Comparison of ENCODE assay signal across 13 mouse cellular contexts in genomic region chr14:73732161-73732560, GRCm38 (mm10).
DNase-seq lines count a peak whose midpoint lies in the region; ATAC-seq and TF ChIP-seq lines count a peak whose summit lies in the region.
"Had no signal": no experiment of that assay in that cellular context is flagged by ENCODE, and none has a peak within 500 bp of the region (broad histone marks: within the 10 kb centered on the region; RNA-seq: fewer than 3 reads in every experiment).

No protein-coding gene starts in this region.

- no peak overlapping the region for H3K9ac ChIP-seq in midbrain, postnatal 0 days (replicated peaks; ENCODE audit: low read length, poor library complexity, severe bottlenecking)
- H3K9ac ChIP-seq in midbrain, embryonic 13.5 days (replicated peaks) = no peak overlapping the region
- H3K9ac ChIP-seq: heart, embryonic 12.5 days; lung, embryonic 15.5 days had no signal

- H3K36me3 ChIP-seq in midbrain, postnatal 0 days (ENCODE audit: insufficient read depth, low read length) = no peaks in the 10 kb centered on the region
- no peaks in the 10 kb centered on the region for H3K36me3 ChIP-seq in midbrain, embryonic 13.5 days
- H3K36me3 ChIP-seq: G1E; heart, embryonic 12.5 days; lung, embryonic 15.5 days had no signal

- 37% methylated on average over 3 of the region's 3 CpGs for whole genome bisulfite sequencing in midbrain, postnatal 0 days
- WGBS in midbrain, embryonic 13.5 days = 36% methylated on average over 3 of the region's 3 CpGs

- H3K4me3 ChIP-seq in midbrain, postnatal 0 days (ENCODE audit: low read depth, low read length) = no peak overlapping the region
- no peak overlapping the region for H3K4me3 ChIP-seq in midbrain, embryonic 13.5 days (replicated peaks)
- H3K4me3 ChIP-seq: erythroblast, embryonic 14.5 days; heart, embryonic 12.5 days; lung, embryonic 15.5 days had no signal

- peak; percentile 33 for DNase-seq in midbrain, postnatal 0 days (ENCODE audit: low spot score)
- peak; percentile 10 to 20 for DNase-seq in frontal cortex, postnatal 14 days (ENCODE audit: low spot score in 2 of 2)
- DNase-seq in left cerebral cortex, adult 8-10 months (ENCODE audit: low spot score in 2 of 2) = peak; percentile 3 to 74
- no peak for DNase-seq in yolk sac, embryonic 10.5 days (ENCODE audit: low spot score)
- no peak for DNase-seq in kidney, adult 18-20 months
- no peak for DNase-seq in lung, postnatal 25 days (ENCODE audit: low spot score)
- DNase-seq: adrenal gland, postnatal 10 days had no signal

- ATAC-seq in midbrain, postnatal 0 days (ENCODE audit: low FRiP score) = no peak
- no peak for ATAC-seq in midbrain, embryonic 13.5 days
- ATAC-seq: inflammation-experienced regulatory T-cells, adult 6 months had no signal

- no peaks in the 10 kb centered on the region for H3K27me3 ChIP-seq in midbrain, postnatal 0 days (ENCODE audit: insufficient read depth, low read length)
- H3K27me3 ChIP-seq in midbrain, embryonic 13.5 days = no peaks in the 10 kb centered on the region
- H3K27me3 ChIP-seq: heart, embryonic 12.5 days; lung, embryonic 15.5 days had no signal

- H3K27ac ChIP-seq in midbrain, postnatal 0 days (ENCODE audit: low read depth, low read length) = no peak overlapping the region
- H3K27ac ChIP-seq in midbrain, embryonic 13.5 days = no peak overlapping the region
- H3K27ac ChIP-seq: lung, embryonic 15.5 days had no signal

- no peak overlapping the region for H3K4me2 ChIP-seq in midbrain, postnatal 0 days (ENCODE audit: low read depth, low read length, poor library complexity, severe bottlenecking)
- H3K4me2 ChIP-seq in midbrain, embryonic 13.5 days (replicated peaks) = no peak overlapping the region
- H3K4me2 ChIP-seq: heart, embryonic 12.5 days; lung, embryonic 15.5 days had no signal

- H3K4me1 ChIP-seq in midbrain, postnatal 0 days (ENCODE audit: insufficient read depth, low read length) = no peaks in the 10 kb centered on the region
- H3K4me1 ChIP-seq in midbrain, embryonic 13.5 days (replicated peaks) = 0 out of 2 replicates have a peak, but pooled peaks cover 4% of the 10 kb centered on the region
- H3K4me1 ChIP-seq: lung, embryonic 15.5 days had no signal

- H3K9me3 ChIP-seq in midbrain, postnatal 0 days (ENCODE audit: low read length) = no peaks in the 10 kb centered on the region
- no peaks in the 10 kb centered on the region for H3K9me3 ChIP-seq in midbrain, embryonic 13.5 days
- H3K9me3 ChIP-seq: G1E; heart, embryonic 12.5 days; lung, embryonic 15.5 days had no signal

- TF ChIP-seq CTCF in midbrain, postnatal 0 days (IDR thresholded peaks at IDR 0.05) = no peak

Comparison
In these comparisons a context has a peak if more than half of its experiments do, and no peak if none do; other contexts are left out.
1. DNase-seq: peak in midbrain, postnatal 0 days (single experiment), frontal cortex, postnatal 14 days (2 of 2) and left cerebral cortex, adult 8-10 months (2 of 2); none in yolk sac, embryonic 10.5 days (single experiment), kidney, adult 18-20 months (single experiment) and lung, postnatal 25 days (single experiment).